Mouse (Mus musculus) adrenal gland, adult 18-20 months (tissue): ENCODE data around the gene Kifc3. TPM values are rescaled to one million over a fixed set of nuclear protein-coding genes. Genes with fewer than 3 reads are reported as not detected.
"Not testable (repeated sequence)": the region's sequence is repeated elsewhere in the genome, so short reads cannot be mapped to it uniquely, and the experiment has no call there.

ENCODE experiments used
- DNase-seq, 2 experiments: peaks; one replicate each; pipeline ENCODE4 v3.0.0; 2021 to 2022; ENCODE audit warnings: low spot score in 2 of 2
- total RNA-seq, 2 experiments: library from RNA; stranded (reverse); gene quantifications; 1 replicate in 1 of 2; 2 replicates in 1 of 2; pipeline ENCODE4 v1.2.3; 2021

Kifc3 gene
- total RNA-seq, 2 experiments from 2014 or later, result 133 to 161 TPM

DNA sequence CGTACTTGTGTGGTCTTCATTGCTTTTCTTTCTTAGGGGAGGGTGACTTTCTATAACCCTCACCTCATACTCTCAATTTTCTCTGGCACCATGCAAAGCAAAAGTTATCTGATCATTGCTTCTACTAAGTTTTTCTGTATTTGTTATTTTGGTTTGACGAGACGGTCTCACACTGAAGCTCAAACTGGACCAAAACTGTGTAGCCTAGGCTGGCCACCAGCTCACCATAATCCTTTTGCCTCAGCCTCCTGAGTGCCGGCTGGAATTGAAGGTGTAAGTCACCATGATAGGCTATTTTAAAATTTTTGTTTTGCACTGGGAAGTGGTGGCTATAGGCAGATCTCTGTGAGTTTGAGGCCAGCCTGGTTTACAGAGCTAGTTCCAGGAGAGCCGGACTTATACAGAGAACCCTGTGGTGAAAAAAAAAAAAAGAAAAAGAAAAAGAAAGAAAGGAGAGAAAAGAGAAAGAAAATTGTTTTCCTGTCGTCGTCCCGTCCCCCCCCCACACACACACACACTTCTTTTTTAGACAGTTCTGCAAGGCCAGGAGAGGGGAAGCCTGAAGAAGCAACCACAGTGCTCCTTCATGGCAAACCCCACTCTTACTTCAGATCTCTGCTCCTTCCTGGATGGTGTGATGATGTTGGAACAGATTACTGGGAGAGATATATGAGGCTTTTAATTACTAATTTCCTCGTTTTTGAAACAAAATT is 870 bp upstream of the Kifc3 start:
- peak in 1 of 2 experiments; percentile 25 for DNase-seq

DNA sequence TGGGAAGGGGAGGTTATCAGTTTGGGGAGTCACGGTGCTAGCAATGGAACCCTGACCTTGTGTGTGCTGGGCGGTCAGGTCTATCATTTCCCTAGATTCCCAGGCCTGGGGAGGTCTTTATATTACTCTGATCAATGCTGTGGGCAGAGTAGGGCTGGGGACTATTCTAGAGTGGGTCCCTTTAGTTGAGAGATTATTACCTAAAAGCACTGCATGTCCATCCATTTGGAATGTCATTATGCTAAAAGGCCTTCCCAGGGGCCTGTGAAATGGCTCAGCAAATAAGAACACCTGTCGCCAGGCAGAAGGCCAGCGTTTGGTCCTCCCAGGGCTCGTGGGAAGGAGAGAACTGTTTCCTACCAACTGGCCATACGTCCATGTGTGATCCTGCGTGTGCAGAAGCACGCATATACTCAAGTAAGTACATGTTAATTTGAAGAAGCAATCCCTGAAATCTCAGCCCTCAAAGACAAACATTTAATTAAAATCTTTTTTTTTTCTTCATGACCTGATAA is 499 bp downstream of the Kifc3 start:
- peak in 1 of 2 experiments; percentile 27 for DNase-seq

DNA sequence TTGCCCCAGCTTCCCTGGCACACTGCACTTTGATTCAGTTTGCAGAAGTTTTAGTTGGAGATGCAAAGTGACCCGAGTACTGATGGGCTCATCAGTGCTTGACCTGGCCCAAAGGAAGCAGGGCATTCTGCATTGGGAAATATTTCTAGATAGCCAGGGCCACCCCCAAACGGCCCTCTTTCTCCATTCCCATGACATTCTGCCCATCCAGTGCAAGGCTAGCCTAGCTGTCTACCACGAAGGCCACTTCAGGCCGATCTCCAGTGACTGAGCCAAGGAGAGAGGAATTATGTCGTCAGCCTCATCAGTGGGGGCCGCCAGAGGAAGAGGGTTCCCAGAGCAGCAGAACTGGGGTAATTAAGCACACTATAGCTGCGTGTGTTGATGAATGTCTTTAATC is 1.1 kb downstream of the Kifc3 start:
- DNase-seq, result peak in 1 of 2 experiments; percentile 56

DNA sequence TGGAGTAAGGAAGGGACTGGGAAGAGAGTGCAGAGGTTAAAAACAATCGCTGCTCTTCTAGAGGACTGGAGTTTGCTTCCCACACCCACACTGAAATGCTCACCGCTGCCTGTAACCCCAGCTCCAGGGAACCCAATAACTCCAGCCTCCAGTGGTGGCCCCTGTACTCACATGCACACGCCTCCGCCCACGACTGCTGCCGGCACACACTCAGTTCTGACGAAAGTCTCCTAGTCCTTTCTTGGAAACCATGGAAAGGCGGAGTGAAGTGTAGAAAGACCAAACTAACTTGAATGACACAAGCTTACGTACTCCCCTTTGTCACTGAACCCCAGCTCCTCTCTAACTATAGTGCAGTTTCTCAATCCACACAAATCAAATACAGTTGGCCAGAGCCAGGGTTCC is 2.6 kb downstream of the Kifc3 start:
- peak; percentile 37 to 45 for DNase-seq

DNA sequence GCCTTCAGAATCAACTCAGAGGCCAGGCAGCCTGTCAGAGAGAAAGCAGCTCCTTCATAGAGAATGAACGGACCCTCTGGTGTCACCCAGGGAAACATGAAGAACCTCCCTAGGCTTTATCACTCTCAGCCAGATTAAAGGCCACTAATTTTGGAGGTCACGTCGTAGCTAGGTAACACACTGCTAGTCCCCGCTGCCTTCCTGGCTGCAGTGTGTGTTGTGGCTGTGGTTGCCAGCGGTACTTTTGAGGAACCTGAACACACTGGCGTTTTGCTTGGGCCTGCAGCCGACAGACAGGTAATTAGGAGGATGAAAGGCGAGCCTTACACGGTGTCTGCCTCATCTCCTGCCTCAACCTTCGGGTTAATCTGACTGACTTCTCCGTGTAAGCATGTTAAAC is 6.9 kb downstream of the Kifc3 start:
- DNase-seq, result peak in 1 of 2 experiments; percentile 22

DNA sequence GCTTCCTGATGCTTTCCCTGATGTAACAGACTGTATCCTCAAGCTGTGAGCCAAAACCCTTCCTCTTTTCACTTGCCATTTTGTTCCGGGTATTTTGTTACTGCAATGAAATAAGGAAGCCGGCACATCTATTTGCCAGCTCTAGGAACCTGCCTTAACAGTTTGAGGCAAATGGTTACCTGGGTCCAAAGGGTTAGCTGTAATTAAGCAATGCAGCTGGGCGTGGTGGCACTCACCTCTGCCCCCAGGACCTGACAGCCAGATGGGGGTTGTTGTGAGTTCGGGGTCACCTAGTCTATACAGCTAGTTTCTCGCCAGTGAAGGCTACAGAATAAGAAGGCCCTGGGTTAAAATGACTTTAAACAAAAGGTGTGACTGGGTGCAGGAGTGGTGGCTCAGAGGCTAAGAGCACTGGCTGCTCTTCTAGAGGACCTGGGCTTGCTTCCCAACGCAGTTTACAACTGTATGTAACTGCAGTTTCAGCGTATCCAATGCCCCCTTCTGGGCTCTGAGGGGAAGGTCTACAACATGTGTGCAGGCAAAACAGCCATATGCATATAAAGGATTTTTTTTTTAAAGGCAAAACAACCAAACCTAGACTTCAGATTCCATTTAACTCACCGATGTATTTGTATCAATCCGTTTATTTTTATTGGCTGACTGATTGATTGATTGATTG is 11.0 kb downstream of the Kifc3 start:
- no peak for DNase-seq

DNA sequence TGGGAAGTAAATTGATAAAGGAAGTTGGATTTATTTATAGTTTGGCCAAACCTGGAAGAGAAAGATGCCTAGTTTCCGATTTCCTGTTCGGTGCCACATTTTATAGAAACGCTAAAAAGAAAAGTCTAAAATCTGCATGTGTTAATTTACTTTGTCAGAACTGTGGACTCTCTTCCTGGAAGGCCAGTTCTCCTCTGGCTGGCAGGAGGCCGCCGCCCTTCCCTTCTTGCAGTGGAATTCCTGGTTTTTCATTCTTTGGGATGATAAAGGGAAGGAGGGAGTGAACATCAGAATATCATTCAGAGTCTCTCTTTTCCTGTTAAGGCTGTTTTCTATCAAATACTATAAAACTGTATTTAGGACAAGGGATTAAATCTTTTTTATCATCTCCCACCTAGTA is 15.0 kb downstream of the Kifc3 start:
- DNase-seq, result no peak

DNA sequence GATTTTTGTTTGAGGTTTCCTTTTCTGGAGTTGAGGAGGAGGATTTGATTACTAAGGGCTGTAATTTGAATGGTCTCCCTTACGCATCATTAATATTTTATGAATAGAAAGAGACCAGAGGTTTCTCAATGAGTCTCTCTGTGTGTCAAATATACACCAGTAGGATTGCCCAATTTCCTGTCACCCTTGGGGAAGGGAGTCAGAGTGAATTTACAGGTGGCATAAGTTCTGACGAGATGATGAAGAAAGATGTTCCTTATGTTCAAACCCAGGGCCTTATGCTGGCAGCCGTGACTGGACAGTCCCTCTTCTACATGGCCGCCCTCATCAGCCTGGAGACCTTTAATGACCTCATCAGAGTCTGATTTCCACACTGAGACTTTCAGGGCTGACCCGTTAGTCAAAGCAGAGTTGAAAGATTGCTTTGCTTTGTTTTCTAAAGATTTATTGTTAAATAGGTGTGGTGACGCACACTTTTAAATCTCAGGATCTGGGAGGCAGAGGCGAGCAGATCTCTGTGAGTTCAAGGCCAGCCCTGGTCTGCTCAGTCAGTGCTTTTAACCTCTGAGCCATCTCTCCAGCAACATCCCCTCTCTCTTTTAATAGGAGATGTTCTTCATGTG is 16.6 kb downstream of the Kifc3 start:
- no peak for DNase-seq

DNA sequence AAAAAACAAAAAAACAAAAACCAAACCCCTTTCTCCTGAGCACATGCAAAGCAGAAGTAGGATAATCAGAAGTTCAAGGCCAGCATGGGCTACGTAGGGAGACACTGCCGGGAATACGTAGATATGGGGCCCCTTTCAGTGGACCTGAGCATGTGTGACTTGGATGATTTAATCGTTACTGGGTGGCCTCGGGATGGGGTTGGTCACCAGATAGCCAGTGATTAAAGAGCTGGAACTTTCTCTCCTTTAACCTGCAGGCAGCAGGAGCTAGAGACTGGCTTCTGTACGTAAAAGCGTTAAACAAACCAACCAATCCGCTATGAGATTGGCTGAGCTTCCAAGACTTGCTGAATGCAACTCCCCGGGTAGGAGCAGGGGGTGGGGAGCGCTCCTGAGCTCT is 17.5 kb downstream of the Kifc3 start:
- no peak for DNase-seq

DNA sequence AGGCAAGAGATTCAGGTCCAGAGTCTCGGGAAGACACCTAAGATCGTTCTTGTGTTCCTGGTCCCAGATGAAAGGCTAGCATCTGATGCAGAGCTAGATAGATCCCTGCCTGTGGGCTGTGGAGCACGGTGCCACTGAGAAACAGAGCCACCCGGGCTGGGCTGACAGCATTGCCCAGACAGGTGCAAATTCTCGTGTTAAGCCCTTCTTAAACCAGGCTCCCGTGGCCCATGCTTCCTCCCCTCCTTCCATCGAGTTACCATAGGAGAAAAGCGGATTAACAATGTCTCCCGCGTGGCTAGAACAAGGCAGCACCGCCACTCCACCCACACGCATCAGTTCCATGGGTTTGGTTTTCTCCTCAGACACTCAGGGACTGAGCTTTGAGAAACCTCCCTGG is 18.4 kb downstream of the Kifc3 start:
- no peak for DNase-seq

DNA sequence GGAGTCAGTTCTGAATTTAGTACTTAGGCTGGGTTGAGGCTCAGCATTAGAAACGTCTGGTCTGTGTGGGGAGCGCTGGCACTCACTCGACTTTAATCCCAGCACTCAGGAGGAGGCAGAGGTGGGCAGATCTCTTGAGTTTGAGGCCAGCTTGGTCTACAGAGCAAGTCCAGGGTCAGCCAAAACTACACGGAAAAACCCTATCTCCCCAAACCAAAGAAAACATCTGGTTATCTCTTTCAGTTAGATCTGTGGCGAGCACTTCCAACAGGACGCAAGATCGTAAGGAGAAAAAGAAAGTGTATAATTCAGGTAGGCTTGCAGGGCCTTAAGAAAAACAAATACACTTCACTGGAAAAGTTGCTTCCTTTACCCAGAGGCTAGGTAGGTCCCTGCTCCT is 20.8 kb downstream of the Kifc3 start:
- no peak for DNase-seq

DNA sequence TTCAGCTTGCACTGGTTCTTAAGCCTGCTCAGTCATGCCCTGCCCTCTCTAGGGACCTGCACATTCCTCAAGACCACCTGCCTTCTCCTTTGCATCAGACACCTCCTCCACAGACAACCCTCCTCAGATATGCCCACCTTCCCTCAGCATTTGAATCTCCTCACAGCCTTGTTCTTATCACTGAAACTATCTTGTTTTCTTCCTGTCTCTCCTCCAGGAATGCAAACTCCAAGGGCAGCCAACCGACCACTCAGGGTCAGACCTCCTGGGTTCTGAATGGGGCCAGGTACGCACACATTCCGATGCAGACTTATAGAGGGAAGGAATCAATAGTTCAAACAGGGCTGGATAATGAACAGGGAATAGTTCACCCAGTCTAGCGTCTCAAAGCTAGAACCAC is 24.4 kb downstream of the Kifc3 start:
- no peak for DNase-seq

DNA sequence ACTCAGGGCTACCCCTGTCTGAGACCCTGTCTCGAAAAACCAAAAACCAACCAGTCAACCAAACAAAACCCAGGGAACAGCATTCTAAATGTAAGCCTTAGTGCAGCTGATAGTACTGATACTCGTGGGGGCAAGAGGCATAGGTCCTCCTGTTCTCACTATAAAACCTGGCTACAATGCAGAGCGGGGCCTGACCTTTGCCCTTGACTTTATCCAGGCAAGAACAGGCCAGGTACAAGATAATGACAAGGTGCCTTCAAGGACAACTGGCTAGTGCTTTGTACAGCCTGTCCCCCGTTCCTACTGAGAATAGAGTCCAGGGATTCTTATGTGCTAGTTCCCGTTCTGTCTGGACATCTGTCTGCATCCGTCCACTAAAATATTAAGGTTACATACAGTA is 25.6 kb downstream of the Kifc3 start:
- no peak for DNase-seq

DNA sequence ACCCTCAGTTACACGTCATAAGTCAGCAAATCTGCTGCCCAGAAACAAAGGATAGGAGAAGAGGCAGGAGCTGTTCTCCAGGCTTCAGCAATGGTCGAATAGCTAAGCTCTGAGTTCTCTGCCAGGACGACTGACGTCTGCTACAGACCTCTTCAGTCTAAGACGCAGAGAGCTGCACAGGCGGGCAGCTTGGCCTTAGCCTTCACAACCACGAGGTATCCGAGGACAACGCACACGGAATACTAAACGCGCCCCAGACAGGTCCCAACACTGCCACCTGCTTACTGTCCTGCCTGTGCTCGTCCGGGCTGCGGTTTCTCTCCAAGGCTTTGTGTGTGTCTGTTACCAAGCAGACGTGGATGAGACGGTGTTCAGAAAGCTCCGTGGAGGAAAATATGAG is 26.8 kb downstream of the Kifc3 start:
- no peak for DNase-seq

DNA sequence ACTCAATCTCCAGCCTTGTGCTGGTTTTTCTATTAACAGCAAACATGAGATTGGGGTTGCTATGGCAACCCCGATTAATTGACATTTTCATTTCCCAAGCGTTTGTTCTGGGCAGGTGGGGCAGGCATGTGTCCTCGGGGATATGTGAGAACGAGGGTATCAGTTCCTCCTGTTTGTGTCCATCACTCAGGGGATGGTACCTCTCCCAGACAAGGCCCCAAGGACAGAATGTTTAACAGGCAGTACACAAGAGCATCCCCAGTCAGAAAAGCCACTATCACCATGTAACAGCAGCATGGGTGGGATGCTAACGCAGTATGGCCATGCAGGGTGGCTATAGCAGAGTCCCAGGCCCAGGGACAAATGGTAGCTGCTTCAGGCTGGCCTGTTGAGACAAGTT is 27.3 kb downstream of the Kifc3 start:
- no peak for DNase-seq

DNA sequence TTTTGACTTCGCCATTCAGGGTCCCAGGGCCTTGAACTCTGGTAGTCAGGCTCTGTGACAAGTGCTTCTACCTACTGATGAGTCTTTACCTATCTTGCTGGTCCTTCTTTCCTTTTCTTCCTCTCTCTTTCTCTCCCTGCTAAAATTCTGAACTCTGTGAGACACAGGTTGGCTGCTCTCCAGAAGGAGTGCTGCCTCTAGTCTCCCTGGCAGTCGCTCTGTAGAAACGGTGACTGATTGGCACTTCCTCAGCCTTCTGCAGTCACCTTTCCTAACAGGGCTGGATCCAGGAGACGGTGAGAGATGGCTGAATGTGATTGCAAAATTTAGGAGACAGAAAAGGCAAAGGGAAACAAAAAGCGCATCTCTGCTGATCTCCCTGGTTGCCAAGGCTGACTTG is 30.2 kb downstream of the Kifc3 start:
- no peak for DNase-seq

DNA sequence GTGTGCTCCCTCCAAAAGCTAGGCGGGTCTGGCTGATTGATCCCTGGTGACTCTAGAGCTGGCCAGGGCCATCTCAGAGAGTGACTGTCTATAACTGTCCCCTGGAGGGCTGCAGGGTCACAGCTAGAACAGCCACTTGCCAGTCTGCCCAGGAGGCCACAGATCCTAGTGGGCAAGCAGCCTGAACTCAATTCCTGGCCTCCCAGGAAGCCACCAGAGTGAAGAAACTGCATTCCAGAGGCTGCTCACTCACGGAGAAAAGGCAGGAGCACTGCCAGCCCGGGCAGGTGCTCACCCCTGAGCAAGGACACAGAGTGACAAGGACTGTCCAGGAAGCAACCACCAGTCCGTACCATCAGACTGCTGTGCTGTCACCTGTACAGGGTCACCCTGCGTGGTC is 34.9 kb downstream of the Kifc3 start:
- no peak for DNase-seq

DNA sequence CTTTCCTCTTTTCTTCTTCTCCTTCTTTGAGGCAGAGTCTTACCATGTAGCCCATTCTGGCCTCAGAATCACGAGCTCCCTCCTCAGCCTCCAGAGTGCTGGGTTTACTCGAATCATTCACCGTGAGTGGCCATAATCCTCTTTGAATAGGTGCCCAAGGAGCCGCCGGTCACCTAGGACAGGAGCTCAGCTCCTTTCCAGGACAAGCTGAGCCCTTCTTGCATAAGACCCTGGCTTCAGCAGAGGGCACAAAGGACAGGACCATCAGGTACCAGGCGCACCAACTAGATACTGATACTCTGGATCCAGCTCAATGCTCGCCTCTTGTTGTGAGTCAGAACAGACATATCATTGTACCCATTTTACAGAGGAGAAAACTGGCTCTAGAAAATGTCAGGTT is 36.2 kb downstream of the Kifc3 start:
- no peak for DNase-seq

DNA sequence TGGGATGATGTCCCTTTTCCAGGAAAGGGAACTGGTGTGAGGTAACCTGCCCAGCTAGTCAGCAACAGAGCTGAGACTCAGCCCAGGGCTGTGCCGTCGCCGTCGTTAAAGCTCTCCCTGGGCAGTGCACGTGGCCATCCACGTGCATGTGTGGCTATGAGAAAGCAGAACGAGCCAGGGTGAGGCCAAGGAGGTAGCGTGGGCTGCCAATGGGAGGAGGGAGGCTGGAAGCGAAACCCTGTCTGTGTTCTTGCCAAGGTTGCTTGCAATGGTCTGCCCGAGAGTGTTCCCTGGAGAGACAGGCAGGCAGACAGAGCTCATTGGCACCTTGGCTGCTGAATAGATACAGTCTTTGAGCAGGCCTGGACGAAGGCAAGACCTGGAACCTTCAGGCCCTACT is 36.7 kb downstream of the Kifc3 start:
- DNase-seq, result peak; percentile 53 to 60

DNA sequence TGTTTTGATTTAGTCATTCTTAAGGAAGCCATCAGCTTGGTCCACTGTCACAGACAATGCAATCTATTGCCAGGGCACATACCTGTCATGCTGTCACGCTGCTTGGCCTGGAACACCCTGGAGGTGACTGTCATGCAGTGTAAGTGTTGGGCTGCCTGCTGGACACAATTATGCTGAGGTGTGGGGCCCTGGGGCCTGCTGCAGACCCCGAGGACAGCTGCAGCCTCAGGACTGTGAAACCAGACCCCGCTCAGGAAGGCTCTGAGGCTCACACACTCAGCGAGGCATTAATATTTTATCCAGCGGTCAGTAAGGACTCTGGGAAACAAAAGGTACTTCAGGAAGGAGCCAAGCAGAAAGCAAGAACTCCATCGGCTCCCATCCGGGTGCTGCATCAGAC is 38.1 kb downstream of the Kifc3 start:
- DNase-seq, result no peak

DNA sequence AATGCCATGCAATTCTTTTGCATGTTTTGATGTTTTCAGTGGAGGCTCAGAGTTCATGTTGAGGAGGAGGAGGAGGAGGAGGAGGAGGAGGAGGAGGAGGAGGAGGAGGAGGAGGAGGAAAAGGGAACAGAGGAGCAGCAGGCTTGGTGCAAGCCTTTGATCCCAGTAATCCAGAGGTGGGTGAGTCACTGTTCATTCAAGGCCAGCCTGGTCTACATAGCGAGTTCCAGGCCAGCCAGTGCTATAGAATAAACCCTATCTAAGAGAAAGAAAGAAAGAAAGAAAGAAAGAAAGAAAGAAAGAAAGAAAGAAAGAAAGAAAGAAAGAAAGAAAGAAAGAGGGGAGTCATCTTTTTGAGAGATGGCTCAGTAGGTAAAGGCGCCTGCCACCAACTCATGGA is 38.6 kb downstream of the Kifc3 start:
- not testable (repeated sequence) for DNase-seq

DNA sequence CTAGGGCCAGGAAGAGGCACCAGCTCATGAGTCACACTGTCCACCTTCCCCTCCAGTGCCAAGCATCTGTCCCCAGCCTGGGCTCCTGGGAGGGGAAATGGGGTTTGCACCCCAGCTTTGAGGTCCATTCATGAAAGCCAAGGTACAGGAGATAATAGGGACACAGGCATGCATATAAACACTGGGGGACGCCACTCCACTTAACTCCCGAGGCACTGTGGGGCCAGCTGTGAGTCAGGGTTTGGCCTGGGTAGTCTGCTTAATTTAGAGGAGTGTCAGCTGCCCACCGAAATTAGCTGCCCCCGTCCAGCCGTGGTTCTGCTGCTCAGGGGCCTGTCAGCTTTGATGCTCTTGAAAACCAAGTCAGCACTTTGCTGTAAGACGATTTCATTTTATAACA is 39.8 kb downstream of the Kifc3 start:
- DNase-seq, result no peak
